Mouse (Mus musculus) erythroid progenitor cell, adult 5-6 weeks (primary cell): ENCODE results near the gene Arhgef39. TPM values are rescaled to one million over a fixed set of nuclear protein-coding genes. Genes with fewer than 3 reads are reported as not detected.
A peak's percentile ranks its signal among the peaks of the same experiment; 100 is the strongest.

ENCODE experiments used
- ATAC-seq: replicated peaks from 2 replicates; pipeline ENCODE4 v1.8.0; 2016; ENCODE audit warnings: moderate number of reproducible peaks, mild to moderate bottlenecking, moderate TSS enrichment, inconsistent platforms; ENCODE audit not compliant: poor library complexity, low FRiP score, severe bottlenecking
- total RNA-seq, 2 experiments: library from RNA; stranded (forward) in 1 of 2; stranded (reverse) in 1 of 2; fragments of 150-400 nt in 1 of 2; fragments of 186-747, 209-891 nt in 1 of 2; gene quantifications; 2 replicates each; pipeline versions ENCODE4 v1.2.3 to v1.2.4; 2015 to 2017; ENCODE audit warnings: low replicate concordance in 2 of 2

The Arhgef39 gene
- total RNA-seq (2015; ENCODE audit: low replicate concordance) (233 and 242 TPM in 2 replicates), total RNA-seq (2017; ENCODE audit: low replicate concordance) (202 and 213 TPM in 2 replicates)

DNA sequence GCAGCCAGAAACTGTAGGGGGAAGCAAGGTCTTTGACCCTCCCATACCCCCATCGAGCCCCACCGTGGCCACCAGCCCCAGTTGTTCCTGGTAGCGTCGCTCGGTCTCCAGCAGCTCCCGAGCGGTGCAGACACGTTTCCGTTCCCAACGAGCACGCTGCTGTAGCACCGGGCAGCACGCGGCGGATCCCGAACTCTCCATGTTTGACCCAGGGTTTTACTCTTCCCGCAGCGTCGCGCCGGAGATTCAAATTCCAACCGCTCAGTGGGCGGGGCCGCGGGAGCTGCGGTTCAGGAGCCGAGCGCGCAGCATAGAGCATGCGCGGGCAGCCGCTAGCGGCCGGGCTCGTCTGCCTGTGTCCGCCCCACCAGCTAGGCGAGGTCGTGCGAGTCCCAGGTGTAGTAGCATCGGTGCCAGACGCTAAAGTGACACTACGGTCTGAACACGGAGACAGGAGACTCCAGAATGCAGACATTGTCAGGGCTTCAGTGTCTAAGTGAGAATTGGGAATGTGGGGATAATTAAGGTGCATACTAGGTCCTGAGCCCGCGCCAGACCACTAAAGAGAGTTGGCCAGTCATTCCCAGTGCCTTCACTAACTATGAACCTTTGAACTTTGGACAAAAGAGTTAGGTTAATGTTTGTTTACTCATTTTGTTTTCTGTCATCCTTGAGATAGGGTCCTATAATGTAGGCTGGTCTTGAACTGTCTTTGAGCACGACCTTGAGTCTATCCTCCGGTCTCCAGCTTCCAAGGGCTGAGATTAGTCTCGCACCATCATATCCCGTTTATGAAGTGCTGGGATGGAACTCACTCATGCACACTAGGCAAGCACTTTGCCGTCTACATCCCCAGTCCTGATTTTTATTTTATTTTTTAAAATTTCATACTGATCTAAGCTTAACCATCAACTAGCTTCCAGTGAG is at the start of gene Arhgef39:
Arhgef39 (minus strand) TSS at position 289 of the 927 bp plus-strand sequence.
- ATAC-seq, result peak; percentile 89

DNA sequence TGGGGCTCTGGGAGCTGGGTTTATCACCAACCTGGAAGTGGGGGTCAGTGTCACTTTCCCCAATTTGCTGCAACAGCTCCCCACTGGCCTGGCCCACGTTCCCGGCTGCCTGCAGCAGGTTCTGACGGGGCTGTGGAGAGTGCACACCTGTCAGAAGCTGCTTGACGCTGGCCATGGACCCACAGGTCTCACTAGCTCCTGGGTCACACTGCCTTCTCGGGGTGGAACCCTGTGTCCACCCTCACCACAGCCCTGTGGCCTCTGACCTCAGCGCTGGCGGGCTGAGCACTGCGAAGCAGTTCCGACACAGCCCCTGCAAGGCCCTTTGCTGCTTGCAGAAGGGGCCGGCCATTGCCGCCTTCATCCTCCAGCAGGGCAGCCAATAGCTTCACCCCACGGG is 49.6 kb upstream of the Arhgef39 start:
- ATAC-seq, result no peak

DNA sequence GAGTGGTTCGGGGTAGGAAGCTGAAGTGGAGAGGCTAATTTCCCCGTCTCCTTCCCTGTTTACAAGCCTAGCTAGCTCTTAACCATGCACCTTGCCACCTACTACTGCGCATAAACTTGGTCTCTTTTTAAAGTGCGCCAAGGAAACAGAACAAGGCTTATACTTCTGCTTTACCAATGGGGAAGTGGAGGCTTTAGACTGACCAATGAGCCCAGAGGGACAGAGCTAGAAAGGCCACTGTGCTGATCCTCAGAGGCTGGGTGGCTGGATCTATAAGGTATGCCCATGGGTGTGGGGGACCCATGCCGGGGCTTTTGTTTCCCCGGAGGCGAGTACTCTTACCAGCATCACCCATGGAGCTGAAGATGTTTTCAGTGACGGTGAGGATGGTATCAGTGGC is 47.7 kb upstream of the Arhgef39 start:
- no peak for ATAC-seq

GRCm38 (mm10) chr4:43546375-43547047 is 47.0 kb upstream of the Arhgef39 start:
- no peak for ATAC-seq

DNA sequence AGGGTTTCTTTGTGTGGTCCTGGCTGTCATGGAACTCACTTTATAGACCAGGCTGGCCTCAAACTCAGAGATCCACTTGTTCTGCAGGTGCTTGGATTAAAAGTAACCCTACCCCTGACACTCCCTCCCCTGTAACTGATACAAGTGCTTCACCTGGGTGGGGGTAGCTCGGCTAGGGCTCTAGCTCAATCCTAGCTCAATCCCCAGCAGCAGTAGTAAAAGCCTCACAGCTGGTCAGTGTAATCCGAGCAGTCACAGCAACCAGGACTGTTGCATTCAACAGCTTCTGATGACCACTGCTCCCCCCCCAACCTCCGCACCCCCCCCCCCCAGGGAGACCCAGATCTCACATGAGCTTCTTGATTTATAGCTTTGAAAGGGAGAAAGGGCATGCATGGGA is 42.5 kb upstream of the Arhgef39 start:
- ATAC-seq, result no peak

GRCm38 (mm10) chr4:43536031-43536430 is 36.5 kb upstream of the Arhgef39 start:
- no peak for ATAC-seq

DNA sequence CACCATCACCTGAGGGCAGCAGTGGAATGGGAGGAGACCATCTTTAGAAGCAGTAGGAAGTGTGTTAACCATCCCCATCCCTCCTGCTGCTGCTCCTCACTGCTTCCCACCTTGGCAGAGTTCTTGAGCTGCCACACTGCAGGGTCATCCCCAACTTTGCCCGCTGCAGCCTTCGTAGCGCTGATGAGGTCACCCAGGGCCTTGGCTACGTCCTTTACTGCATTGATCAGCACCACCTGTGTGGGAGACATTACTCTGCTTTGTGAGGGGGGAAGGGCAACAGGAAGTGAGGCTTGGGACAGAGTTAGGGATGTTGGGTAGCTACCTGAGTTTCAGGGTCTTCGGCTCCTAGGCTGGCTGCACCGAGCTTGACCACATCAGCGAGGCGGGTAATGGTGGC is 36.1 kb upstream of the Arhgef39 start:
- ATAC-seq, result no peak

GRCm38 (mm10) chr4:43533270-43533669 is 33.8 kb upstream of the Arhgef39 start:
- no peak for ATAC-seq

DNA sequence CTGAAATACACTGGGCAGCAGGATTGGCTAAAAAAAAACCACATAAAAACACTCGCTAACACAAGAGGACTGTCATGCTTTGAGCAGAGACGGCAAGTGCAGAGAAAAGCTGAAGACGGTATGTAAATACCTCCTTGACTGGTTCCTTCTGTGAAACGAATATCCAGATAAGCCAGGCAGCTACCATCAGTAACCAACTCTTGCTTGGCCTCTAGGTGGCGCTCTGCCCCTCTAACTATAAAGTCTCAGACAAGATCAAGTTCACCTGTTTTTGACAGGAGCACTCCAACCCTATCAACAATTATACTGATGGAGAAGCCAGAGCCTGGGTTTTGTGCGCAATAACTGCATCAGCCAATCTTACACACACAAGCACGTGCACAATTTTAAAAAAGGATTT is 31.1 kb upstream of the Arhgef39 start:
- ATAC-seq, result peak; percentile 80

- ATAC-seq, result no peak
Measured at GRCm38 (mm10) chr4:43530081-43530501, 30.6 kb upstream of the Arhgef39 start.

GRCm38 (mm10) chr4:43528487-43528886 is 29.0 kb upstream of the Arhgef39 start:
- no peak for ATAC-seq

- ATAC-seq, result no peak
Measured at GRCm38 (mm10) chr4:43527880-43528279, 28.4 kb upstream of the Arhgef39 start.

DNA sequence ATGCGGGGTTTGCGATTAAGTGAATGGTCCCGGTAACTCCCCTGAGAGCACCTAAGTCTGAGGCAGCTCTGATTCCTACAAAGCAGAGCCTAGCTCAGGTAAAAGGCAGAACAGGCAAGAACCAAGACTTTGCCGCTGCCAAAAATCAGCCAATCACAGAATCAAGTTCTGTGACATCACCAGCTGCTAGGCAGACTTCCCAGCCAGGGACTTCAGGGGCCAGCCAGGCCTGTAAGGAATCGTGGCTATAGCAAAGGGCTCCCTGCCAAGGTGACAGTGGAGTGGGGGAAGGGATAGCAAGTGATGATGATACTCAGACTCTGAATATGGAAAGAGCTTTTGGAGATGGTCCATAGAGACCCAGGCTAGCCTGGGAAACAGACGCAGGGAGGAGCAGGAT is 20.5 kb upstream of the Arhgef39 start:
- ATAC-seq, result no peak; the same call in 1 of the 2 replicates

- ATAC-seq, result no peak
Measured at GRCm38 (mm10) chr4:43519551-43519950, 20.1 kb upstream of the Arhgef39 start.

DNA sequence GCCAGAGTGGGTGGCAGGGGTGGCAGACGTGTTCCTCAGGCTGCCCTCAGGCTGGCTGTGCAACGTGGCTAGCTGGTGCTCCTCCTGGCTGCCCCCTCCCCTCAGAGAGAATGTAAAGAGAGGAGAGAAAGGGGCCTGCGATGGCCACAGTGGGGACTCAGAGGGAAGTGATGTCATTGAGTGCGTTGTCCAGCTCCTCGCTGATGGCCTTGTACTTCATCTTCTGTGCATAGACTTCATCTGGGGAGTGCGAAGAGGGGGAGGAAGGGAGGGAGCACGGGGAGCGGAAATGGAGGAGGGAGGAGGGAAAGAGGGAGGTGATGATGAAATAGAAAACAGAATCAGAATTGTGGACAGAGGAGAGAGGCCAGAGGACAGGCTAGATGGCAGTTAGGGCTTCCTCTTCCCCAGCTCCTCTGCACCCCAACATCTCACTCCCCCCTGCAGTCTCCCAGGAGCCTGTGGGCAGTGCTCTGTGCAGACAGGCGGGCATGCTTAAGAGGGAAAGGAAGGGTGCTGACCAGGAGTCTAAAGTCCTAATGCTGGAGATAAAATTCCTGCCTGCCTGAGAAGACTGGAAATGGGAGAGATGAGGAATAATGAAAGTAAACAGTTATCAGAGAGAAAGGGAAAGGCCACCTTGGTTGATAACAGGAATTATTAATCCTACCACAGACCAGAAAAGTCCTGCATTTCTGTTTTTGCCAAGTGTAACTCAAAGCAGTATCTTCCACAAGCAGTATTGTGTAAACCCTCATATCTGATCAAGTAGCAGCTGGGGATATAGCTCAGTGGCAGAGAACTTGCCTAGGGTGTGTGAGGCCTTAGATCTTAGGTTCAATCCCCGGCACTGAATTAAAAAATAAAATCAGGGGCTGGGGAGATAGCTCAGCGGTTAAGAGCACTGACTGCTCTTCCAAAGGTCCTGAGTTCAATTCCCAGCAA is 16.5 kb upstream of the Arhgef39 start:
- ATAC-seq, result no peak

GRCm38 (mm10) chr4:43513791-43514190 is 14.3 kb upstream of the Arhgef39 start:
- ATAC-seq, result no peak

- no peak for ATAC-seq
Measured at GRCm38 (mm10) chr4:43513300-43513699, 13.8 kb upstream of the Arhgef39 start.

- ATAC-seq, result no peak
Measured at GRCm38 (mm10) chr4:43512653-43513052, 13.2 kb upstream of the Arhgef39 start.

GRCm38 (mm10) chr4:43511675-43512454 is 12.4 kb upstream of the Arhgef39 start:
- ATAC-seq, result no peak
